Mouse (Mus musculus) urinary bladder, postnatal 25 days (tissue): ENCODE data around the gene Rita1.

ENCODE experiments used
- DNase-seq: peaks from one replicate; pipeline ENCODE4 v3.0.0; 2022; ENCODE audit warnings: low spot score

The Rita1 gene

DNA sequence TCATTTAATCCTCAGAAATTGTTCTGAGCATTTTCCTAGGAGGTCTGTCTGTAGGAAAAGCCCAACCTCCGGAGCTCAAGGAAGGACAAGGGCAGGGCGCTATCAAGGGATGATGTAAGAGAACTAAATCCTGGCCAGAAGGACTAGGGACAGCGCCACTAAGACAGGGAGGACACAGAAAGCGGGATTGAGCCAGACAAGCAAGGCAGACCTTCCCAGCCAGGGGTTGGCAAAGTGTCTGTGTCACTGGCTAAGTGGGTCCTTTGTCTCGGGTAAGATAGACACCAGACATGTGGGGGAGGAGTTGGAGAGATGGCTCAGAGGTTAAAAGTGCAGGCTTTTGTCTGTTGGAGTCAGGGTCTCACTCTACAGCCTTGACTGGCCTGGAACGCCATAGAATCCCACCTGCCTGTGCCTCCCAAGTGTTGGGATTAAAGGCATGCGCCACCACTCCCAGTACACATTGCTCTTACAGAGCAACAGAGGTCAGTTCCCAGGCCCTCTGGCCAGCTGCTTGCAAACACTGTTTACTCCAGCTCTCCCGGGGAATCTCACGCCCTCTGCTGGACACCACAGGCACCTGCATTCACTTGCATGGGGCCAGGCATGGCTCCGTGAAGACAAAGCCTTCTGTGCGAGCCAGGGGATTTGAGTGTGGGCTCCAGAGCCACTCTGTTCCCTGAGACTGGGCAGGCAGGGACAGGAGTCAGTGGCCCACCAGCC is 11.3 kb downstream of the Rita1 start:
- DNase-seq, result no peak

DNA sequence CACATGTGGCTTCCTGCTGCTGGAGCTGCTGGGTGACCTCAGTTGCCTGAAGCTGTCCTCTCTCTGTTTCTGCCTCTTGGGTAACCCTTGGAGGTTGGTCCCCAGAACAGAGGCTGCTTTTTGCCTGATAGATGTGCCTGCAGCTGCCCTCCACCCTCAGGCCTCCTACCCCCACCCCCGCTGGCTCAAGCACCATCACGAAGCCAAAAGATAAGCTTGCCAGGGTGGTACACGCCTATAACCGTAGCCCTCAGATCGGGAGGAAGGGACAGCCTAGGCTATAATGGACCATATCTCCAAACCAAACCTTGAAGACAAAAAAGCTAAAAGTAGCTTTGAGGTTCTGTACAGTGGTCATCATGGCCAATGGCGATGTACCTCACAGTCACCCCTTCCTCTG is 12.8 kb downstream of the Rita1 start:
- DNase-seq, result no peak

DNA sequence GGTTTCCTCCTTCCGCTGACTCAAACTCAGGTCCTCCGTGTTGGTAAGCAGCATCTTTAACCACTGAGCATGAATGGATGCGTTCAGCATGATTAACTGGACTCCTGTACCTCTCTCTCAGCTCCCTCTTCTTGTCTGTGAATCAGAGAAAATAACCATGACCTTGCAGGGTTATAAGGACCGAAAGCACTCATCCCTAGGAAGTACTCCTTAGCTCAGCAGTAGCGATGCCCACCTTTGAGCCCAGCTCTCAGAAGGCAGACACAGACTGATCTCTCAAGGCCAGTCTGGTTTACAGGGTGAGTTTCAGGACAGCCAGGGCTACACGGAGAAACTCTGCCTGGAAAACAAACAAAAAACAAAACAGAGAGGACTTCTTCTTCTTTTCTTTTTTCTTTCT is 17.9 kb downstream of the Rita1 start:
- DNase-seq, result no peak

DNA sequence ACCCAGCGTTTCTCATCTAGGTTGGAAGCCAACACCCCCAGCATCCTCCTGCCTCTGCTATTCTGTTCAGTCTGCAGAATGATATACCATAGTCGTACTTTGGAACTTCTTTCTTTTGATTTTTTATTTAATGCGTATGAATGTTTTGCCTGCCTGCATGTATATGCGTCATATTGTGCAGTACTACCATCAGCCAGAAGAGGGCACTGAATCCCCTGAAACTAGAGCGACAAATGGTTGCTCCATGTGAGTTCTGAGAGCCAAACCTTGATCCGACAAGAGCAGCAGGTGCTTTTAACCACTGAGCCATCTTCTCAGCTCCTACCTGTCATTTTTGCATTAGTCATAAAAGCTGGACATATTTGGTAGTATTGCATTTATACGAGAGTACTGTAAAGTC is 20.2 kb downstream of the Rita1 start:
- DNase-seq, result no peak

DNA sequence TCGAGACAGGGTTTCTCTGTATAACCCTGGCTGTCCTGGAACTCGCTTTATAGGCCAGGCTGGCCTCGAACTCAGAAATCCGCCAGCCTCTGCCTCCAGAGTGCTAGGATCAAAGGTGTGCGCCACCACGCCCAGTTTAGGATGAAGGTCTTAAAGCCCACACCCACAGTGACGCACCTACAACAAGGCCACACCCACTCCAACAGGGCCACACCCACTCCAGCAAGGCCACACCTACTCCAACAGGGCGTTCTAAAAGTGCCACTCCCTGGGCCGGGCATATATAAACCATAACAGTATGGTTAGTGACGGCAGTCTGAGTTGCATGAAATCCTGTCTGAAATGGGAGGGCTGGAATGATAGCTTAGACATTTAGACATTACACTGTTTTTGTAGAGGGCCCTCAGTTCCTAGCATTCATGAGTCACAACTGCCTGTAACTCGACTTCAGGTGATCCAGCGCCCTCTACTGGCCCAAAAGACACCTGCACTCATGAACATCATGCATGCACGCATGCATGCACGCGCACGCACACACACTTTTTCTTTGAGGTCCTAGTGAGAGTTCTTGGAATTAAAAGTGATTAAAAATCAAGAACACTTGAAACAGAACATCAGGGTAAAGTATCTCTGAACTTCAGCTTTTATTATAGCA is 21.9 kb downstream of the Rita1 start:
- DNase-seq, result no peak

DNA sequence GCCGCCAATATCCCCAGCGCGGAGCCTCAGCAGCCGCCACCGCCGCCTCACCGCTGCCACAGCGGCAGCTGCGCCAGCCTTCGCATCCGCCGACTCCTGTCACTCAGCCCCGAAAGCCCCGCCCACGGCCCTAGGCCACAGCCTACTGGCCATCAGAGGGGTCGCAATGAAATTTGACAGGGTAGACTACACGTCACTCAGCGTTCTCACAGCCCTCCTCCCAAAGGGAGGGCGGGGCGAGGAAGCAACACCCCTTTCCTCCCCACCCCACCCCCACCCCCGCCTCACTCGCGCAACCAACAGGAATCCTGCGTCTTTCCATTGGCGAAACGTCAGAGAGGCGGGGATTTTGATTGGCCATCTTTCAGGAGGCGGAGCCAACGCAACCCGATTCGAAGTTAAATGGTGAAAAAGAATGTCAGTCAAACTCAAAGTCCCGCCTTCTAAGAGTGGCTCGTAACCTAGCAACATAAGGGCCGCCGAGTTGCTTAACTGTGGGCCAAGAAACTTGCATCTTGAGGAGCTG is 23.8 kb downstream of the Rita1 start, which contains the start of the genes Tpcn1 and Iqcd:
Gene Tpcn1 (minus strand): TSS at position 105 of the 526 bp plus-strand sequence.
Gene Iqcd (plus strand): TSS at position 448 of the 526 bp plus-strand sequence.
- DNase-seq, result peak; percentile 97

DNA sequence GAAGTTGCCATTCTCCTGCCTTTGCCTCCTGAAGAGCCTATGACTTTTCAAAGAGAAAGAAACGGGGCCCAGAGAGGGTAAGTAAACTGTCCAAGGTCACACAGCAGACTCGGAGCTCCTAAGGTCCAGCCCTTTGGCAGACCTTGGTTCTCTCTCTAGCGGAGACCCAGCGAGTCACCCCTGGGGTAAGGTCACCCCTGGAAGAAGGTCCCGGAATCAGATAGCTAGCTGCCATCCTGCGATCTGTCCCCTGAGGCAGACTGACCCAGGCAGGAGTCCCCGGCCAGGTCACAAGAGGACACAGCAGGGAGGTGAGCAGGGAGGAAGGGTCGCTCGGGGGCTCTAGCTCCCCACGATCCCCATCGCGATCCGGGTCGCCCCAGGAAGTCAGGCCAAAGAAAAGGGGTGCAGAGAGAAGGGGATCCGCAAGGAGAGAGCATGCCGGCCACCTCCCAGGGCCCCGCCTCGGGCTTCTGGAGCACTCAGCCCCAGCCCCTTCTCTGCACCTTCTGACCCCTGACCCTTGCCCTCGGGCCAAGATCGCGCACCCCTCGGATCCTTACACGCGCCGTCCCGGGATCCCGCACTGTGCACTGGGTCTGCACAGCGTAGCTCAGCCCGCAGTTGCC is 24.3 kb downstream of the Rita1 start:
- DNase-seq, result no peak

DNA sequence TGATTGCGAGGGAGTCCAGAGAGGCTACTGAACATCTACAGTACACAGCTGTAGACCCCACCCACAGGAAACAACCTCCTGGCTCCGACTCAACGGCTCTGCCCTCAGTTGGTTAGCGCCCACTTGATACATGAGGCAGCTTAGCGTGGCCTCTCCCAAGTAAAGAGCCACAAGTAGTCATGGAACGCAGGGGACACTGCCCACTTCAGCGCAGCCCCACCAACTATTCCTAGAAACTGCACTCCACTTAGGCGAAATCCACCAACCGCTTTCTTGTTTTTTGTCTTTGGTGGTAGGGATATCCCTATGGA is 24.8 kb downstream of the Rita1 start:
- no peak for DNase-seq

DNA sequence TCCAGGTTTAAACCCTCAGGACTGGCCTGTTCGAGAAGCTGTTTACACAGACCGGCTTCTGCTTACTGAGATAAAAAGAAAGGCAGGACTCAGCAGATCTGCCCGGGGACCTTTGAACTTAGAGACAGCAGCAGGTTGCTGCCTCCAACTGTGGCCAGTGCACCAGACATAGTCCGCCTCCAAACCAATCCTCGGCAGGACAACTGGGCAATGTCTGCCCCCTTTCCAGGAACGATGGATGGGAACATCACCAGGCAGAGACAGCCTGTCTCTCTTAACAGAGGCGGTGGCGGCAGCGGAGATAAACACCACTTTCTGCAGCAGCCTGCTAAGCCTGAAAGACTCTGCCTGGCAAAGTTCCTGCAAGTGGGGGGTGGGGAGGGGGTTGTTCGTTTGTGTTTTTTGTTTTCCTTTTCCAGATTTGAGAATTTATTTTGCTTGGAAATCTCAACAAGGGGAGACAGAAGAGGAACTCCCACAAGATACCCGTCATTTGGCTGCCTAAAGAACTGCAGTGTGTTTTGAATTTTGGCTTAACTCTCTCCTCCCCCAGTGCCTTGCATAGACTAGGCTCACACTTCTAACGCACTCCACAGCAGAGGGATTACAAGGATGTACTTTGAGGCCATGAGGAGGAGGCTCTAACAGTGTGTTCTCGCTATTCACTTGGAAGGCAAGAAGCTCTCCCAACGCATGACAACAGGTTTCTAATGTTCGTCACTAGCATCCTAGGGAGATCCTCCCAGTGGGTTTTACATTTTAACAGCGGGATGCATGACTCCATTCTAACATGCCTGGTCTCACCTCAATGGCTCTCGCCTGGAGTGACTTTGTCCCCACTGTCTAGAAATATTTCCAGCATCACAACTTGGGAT is 25.4 kb downstream of the Rita1 start:
- no peak for DNase-seq

DNA sequence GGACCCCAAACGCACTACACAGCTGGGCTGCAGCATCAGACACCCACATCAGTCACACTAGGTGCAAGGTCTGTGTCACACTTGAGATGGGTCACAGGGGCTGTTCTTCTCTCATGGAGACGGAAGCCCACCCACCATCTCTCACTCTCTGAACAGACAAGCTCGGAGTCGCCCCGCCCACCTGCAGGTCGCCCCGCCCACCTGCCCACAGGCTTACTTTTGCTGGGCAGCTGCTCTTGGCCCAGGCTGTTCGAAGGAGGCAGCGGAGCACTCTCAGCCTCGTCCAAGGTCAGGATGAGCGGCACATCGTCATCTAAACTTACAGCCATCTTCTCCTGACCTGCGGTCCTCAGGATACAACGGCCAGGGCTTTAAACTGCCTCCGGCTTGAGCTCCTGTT is 27.4 kb downstream of the Rita1 start:
- DNase-seq, result no peak

DNA sequence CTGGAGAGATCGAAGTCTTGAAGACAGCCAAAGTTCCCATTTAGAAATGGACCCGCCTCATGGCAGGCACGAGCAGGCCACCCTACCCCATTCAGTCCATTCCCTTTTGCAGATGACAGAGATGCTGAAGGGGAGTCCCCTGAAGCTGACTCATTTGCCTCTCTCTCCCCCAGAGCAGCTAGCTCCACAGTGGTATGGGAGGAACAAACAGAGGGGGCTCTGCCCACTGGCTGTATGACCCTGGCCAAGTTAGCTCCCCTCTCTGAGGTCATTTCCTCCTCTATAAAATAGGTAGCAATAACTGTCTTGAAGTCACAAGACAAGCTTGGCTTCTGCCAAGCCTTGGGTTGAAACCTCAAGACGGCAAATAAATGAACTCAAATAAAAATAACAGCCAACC is 28.9 kb downstream of the Rita1 start:
- no peak for DNase-seq

DNA sequence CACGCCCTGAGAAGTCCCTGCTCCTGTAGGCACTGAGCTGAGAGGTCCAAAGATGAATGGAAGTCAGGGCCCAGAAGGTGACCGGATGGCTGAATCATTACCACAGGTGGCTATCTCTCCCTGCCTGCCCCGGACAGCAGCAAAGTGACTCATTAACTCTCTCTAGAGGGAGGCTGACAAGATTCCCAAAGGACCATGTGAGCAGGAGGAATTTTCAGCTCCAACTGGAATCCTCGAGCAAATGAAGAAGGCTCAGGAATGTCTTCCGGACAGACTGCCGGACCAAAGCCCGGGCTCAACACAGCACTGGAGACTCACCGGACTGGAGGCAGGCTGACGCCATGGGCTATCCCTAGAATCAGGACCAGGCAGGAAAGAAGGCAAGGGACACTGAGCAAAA is 30.4 kb downstream of the Rita1 start:
- DNase-seq, result no peak

DNA sequence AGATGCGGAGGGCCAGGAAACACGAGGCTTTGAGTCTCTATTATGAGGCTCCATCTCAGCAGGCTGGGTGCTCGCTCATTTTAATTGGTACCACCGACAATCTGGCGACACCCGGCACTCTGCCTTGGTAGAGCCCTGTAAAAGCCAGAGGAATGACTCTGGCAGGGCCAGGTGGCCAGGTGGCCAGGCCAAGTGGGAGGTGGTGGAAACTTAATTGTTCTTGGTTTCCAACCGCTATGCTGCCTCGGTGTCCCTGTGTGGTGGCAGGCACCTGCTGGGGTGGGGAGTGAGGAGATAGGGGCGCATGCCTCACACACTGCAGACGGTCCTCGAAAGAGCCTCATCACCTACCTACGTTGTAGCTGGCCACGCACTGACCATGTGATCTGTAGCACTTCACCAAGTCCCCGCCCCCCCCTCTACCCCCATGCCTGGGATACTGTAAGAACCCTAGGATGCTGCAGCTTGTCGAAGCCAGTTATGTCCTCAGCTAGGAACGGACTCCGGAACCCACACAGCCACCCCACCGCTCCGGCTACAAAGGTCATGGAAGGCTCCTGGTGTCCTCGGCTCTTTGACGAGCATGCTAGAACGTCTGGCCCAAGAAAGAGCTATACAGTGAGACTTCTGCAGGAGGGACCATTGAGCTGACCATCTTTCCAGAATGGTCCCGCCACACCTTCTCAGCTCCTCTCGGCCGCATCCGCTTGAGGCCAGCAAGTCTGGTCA is 32.3 kb downstream of the Rita1 start:
- no peak for DNase-seq

DNA sequence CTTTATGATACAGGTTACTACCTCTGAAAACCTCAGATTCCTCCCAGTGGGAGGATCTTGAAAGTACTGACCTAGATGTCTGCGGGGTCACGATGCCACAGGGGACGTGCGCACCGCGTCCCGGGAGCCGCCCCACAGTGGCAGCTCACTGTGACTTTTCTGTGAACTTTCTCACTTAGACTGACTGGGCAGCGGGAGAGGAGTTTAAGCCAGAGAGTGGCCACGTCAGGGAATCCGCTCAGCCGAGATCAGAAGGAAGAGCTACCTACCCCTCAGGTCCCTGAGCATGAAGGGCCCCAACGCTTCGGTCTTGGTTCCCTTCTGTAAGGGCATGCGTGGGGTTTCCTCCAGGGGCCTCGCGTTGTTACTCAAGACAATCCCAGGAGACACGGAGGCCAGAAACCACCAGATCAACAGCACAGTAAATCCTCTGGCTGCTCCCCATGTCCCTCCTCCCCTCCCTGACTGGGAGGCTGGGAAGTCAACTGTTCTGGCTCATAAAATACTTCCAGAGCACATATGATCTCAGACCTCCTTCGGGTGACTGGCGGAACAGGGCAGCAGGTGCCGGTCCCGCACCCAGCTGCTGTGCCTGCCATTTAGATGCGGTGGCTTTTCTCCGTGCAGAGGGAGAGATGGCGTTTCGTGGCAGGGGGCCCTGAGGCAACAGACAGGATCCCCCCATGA is 33.0 kb downstream of the Rita1 start:
- DNase-seq, result no peak

DNA sequence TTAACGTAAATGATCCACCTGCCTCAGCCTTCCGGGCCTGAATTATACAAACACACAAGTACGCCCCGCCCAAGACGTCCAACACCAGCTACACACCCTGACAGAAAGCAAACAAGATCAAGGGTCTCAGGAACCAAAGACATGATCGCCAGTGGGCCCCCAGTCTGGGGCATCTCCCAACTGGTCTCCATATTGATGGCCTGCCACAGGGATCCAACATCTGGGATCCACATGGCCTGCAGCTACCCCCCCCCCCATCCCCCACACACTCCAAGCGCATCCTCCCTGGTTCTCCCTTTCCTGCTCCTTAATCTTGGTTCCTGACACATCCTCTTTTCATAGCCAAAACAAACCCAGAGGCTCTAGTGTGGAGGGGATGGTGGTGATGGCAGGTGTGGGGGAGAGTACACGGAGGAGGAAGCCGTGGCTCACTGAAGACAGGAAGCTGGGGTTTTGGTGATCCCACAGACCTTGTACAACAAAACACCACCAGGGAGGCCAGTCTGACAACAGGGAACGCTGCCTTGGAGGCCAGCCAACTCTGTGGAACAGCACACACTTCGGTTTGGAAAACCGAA is 33.8 kb downstream of the Rita1 start:
- no peak for DNase-seq

DNA sequence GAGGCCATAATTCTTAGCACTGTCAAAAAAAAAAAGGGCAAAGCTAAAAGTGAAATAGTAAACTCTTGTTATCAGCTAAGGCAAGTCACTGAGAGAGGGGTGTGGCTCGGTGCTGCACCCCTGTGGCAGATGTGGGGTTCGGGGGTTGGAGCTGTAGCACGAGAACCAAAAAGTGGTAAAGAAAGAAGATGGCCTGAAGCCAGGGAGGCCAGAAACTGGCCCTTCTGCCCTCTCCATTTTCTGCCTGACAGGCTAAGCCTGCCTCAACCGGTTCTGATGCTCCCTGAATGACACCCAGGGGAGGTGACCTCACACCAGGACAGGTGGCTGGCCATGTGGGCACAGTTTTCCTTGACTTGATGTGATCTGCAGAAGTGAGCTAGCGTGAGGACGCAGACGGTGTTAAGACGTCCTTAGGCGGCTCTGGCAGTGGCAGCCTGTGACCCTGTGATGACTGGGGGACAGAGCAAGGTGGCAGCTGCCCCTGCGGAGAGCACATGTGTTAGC is 34.4 kb downstream of the Rita1 start:
- no peak for DNase-seq

DNA sequence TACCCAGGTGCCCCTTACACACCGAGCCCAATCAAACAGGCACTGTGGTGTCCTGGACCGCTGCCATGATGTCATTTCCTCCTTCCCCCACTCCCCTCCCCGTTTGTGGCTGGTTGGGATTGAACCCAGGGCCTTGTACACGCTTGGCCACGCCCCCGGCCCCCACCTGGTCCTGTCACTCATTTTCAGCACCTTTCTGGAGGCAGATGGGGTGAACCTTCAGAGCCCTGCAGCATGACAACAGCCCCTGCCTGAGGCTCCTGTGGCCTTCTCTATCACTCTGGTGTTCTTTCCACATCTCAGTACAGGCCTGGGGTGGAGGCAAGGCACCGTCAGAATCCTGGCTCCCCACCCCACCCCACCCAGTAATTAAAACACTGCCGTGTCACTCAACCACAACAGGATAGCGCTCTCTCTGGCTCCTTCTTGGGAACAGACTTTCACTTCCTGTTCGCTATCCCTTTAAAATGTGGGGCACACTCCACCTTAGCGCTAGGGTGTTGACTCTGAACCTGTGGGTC is 35.5 kb downstream of the Rita1 start:
- DNase-seq, result no peak

DNA sequence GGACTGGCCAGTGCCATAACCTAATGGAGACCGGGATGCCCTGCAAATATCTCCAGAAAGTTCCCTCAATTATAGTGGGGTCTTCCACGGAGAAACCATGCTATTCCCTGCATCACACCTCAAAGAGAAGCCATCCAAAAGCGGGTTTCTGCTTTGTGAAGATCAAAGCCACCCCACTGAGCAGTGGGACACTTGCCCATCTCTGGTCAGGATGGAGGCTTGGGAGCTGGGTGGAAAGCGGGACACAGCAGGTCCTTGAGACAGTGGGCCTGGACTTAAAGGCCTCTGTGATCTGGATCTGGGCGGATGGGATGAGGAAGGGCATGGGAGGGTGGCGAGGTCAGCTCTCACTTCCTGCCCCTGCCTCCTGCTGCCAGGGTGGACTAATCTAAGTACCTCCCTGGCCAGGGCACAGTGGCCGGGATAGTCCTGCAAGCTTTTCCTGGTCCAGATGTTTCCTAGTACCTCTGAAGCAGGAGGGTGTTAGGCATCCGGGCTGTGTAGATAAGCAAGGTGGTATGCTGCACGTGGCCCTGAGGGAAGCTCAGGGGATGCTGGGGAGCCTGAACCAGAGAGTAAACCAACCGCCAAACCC is 37.8 kb downstream of the Rita1 start:
- no peak for DNase-seq

DNA sequence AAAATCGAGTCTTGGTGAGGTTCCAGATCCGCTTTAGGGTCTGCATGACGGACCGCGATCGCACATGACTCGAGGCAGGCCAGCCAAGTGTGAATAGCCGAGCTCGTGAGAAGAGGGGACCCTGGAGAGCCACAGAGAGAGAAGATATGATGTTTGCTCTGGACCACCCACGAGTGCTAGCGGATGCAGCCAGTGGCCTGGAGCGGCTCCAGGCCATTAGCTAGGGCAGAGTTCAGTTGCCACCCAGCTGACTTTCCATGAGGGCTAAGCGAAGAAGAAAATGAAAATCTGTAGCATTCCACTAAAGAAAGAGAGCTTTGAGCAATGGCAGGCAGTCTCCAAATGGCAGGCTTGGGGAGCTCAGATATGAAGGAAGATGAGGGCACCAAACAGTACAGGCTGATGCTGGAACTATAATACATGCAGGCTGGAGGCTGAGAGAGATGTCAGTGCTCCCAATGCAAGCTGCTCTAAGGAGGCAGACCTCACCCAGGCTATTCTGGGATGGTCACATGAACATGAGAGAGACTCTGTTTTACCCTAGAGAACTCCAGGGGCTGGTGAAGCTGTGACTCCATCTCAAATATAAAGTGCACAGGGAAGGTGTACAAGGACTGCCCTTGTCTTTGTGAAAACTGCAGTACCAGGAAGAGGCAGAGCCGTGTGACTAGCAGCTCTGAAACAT is 41.2 kb downstream of the Rita1 start:
- DNase-seq, result no peak
